Mouse (Mus musculus) WW6 (cell line): Measurements from ENCODE around the gene Parp8.
A peak's percentile ranks its signal among the peaks of the same experiment; 100 is the strongest.

Source experiments
- DNase-seq: peaks from one replicate; pipeline ENCODE4 v3.0.0-alpha.2; 2013; ENCODE audit warnings: low read depth, low spot score

Parp8 gene

DNA sequence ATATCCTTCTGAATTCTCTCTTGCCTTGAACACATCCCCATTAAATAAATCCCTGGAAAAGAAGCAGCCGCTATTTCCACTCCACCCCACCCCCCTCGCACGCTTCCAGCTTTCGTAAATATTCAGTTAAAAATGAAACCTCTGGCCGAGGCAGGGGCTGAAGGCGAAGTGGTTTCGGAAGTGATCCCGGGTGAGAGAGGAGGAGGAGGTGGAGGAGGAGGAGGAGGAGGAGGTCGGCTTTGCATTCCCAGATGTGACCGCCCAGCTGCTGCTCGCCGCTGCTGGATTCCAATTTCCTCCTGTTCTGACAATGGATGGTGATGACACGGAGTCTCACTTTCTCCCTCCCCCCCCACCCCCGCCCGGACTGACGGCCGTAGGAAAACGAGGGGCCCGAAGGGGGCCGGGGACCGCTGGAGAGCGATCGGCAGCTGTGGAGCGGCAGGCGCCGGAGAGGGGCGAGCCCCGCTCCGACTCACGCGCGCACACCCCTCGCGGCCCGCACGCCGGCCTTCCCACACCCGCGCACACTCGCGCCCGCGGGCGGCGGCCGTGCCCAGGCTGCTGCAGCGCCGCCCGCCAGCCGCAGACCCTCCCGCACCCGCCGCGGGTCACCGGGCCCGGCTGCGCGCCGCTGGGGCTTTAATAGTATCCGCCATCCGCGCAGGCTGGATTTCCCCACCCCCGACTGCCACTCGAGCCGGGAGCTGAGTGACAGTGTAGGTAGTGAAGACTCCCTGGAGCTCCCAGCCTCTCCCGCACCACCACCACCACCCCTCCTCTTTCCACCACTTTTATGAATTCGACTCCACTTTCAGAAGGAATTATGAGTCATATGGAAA lies at the start of gene Parp8:
Parp8 (minus strand) TSS at position 312 of the 842 bp plus-strand sequence.
- peak; percentile 11 for DNase-seq

DNA sequence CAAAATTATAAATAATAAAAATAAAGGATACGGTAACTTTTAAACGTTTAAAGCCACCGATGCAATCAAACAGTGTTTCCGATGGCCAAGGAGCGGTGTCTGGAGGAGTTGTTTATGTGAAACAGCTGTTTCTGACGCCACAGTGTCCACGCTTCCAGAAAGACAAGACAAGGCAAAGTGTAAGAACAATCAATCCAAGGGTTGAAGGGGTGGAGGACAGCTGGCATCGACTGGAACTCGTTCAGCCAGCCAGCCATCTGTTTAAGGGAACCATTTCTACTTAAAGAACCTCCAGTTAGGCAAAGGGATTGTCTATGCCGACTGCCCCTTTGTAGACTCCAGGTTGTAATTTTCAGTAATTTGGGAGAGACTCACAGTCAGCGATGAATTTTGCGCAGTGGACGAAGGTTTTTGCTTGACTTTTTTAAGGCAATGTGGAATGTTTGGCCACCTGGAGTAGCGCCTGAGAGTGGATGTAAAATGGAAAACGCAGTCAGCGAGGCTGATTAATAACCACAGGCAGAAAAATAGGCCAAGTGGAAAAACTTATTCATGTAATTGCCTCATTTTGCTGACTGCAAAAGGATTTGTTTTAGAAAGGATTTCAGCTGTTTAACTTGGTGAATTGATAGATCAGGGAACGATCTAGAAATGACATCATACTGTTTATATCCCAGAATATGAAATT lies 37.4 kb upstream of the Parp8 start:
- no peak for DNase-seq

DNA sequence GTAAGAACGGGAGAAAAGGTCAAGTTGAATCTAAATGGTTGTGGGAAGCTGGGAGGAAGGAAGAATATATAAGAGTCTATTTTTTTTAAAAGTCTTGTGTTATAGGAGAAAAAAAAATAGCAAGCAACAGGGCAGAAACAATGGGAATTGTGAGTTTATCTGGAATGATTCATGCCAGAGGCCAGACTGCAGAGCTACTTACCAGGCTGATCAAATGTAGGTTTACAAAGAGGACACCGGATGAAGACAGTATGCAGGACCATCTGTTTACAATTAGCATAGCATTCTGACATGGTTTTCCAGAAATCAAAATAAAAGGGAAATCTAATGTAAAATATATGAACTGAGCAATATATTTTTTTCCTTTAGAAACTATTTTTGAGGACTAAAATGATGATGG lies 31.1 kb upstream of the Parp8 start:
- DNase-seq: no peak

DNA sequence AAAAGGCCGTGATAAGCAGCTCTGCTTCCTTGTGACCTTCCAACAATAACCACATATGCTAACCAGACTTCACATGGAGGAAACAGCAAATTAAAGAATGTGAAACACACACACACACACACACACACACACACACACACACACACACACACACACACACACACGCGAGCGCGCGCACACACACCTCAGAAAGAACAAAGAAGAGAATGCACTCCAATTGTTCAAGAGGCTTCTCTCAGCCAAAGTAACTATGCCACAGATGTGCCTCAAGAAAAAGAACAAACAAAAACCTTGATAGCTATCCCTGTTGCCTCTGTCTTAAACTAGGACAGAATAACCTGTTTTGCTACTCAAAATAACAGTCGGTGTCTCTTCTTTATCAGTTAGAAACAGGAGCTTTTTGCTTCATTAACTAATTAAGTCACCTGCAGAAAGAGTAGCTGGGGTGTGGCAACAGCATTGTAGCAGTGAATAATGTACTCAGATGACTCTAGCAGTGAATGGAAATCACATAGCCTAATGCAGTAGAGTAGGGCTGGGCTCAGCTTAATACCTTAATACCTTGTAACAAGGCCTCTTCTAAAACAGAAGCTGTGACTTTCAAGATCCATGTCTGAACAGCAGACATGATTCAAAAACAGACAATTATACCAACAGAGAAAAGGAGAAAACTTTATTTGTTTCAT lies 29.6 kb upstream of the Parp8 start:
- no peak for DNase-seq

DNA sequence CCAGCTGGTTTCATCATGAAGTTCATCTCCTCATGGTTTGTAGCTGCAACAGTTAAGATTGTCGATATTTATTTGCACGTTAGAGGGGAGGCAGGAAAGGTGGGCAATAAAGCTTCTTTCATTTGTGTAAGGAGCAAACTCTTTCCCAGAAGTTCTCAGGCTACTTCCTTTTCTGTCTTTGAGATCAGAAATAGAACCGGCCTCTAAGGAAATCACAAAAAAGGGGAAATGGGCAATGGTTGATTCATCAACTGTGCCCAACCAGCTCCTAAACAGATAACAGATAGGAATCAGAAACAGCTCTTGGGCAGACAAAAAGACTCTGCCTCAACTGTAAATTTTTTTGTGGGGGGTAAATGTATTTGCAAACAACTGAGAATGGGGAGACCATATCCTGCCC lies 27.4 kb upstream of the Parp8 start:
- no peak for DNase-seq

DNA sequence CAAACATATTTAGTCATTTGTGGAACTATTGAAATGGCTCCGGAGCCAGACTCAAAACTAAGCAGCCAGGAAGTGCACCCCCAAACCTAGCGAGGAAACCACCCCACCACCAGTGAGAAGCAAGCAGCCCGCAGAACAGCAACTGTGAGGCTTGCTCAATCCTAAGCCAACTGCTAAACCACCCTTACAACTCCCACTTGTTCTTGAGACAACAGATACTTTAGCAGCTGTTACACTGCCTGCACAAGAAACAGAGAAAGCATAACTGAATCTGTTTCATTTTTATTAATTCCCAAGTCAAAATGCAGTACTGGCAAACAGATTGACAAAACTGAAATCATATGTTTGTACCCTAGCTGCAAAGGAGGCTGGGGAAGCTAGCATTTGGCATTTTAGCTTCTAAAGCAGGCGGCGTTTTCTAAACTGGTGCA lies 23.2 kb upstream of the Parp8 start:
- no peak for DNase-seq

DNA sequence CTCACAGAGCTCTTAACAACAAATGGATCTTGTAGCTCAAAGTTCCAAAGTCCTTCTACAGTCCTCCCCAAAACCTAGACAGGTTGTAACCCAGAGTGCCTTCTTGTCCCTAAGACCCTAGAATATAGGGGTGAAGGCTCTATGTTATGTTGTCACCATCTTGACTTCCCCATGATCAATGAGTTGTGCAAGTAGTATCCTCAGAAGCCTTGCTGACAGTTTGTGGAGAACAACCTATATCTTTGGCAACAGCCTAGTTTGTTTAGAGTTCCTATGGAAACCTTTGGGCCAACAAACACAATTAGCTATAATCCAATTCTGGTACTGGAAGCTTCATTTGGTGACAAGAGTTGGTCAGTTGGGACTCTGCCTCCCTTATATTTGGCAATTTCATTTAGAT lies 18.2 kb upstream of the Parp8 start:
- no peak for DNase-seq

GRCm38 (mm10) chr13:117041021-117041420 lies 15.7 kb upstream of the Parp8 start:
- no peak for DNase-seq

DNA sequence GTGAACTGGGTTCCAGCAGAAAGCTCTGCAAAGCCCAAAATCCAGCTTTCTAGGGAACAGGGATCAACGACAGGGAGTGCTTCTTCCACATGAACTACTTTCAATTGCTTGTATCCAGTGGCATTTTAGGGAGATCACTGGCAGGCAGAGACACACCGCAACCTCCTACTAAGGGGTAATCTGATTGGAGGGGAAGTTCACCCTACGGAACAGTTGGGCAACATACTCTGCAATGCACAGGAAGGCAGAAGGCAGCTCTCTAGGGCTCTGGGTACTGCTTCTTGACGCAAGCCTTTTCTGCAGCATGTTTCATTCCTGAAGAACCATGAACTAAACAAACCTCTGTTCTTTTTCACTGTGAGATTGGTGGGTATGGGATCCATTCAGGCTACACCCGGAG lies 10.9 kb upstream of the Parp8 start:
- DNase-seq: no peak

DNA sequence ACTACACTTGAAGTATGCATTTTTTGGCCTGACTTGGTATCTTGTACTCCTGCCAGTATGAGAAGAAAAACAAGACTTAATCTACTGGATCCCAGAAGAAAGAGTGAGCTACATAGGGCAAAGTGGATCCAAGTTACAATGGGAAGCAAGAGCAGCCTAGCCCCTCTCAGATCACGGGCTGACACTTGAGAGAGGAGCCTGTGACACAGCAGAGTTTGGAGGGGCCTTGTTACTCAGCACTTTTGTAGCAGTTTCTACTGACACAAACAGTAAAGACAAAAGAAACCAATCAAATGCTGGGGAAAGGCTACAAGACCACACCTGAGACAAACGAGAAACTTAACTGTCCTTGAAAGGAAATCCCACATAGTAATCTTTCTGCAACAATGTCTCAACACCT lies 9.8 kb upstream of the Parp8 start:
- DNase-seq: no peak

DNA sequence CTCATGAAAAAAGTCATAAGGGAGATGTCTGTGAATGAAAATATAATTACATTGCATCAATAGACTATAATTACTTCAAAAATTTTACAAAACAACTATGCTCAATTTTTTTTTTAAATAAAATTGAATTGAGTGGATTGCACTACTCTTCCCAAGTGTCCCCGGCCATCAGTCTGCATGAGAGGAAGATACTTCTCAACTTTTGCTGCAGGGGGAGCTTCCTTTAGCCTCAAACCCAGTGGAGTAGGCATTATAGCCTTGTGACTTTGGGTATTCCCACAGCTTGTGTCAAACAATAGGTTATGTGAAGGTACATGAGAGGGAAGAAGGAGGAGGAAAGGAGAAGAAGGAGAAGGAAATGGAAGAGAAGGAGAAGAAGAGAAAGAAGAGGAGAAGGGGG lies 9.3 kb upstream of the Parp8 start:
- no peak for DNase-seq

DNA sequence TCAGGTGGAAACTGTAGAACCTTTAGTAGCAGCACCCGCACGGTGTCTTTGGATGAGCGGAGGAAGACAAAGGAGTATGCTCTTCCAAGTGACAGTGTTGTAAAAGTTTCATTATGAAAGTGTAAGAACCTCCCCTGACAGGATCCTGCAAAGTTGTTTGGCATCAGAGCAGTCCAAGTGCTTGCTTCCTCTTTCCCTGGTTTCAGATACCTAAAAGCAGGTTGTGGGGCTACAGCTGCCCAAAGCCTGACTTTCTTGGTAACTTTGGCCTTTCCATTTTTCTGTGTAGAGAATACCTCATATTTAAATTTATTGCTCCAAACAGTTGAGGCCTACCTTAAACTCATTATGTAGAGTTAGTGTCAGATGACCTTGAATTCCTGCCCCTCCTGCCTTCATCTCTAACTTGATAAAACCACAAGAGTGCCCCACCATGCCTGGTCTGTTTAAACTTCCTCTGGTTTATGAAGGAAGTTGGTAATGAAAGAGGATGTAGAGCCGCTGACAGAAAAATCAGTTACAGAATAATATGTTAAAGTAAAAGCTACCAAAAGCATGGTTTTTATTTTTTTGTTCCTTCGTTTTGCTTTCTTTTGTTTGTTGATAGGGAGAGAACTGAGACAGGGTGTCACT lies 8.5 kb upstream of the Parp8 start:
- no peak for DNase-seq

DNA sequence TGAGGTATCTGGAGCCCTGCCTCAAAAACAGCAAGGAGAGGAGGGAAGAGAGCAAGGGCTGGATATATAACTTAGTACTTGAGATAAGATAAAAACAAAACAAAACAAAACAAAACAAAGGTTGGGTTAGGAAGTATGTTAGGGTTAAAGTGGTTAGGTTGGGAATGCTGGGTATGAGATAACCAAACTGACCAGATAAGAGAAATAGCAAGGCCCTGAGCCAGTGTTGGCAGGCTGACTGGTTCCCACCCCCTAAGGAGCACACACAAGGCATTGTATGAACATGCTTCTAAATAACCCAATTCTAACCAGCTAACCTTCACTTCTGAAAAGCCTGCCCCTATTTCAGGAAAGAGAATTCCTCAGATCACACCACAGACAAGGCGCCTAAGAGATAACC lies 7.1 kb upstream of the Parp8 start:
- no peak for DNase-seq

GRCm38 (mm10) chr13:117031546-117031945 lies 6.2 kb upstream of the Parp8 start:
- no peak for DNase-seq

DNA sequence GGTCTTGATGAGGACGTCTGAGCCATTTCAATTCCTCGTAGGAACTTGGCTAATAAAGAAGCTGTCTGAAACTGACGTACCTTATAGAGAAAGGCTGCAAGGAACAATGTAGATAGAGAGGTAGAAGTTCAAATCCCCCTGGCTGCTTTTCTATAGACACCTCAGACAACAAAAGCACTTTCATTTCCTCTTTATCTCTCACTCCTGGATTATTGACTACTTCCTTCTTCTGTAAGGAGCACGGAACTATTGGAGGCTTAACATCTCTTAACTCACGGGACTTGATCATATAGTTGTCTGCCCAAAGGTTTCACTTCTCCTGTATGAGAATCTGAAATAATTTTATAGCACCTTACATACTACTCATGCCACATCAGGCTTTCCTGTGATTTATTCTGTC lies 2.9 kb upstream of the Parp8 start:
- DNase-seq: no peak

DNA sequence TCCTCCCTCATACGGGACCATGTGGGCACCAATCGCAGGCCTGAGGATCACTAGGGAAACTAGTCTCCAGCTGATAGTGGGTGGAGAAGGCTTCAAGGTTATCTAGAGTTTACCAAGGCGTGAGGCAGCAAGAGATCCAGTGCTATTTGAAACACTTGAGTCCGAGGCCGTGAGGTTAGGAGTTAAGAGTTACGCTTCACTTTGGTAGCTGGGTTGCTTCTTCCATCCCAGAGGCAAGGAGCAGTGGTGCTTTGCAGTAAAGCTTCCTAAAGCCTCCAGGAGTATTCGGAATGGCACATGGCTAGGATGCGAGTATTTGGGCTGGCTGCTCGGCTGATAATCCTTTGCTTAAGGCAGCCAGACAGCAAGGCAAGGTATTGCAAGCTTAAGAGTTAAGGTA lies 2.0 kb upstream of the Parp8 start:
- no peak for DNase-seq

DNA sequence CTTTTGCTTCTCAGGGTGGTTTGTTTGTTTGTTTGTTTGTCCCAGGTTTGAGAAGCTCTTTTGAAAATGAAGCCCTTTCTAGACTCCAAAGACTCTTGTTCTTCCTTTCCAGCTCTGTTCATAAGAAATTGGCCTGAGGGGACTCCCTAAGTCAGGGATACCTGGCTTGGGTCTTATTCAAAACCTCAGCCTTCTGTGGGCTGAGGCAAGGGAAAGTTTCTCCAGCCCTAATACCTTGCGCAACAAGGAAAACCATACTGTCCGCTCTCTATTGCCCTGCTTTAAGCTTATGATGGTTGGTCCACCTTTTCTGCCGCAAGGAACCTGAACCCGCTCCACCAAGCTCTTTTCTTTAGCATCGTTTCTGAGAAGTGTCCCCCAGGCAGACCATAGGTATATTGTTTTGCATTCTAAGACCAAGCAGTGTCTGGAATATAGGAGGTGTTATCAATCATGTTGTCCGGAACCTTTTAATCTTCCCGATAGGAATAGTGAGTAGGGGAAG lies 991 bp upstream of the Parp8 start:
- no peak for DNase-seq

DNA sequence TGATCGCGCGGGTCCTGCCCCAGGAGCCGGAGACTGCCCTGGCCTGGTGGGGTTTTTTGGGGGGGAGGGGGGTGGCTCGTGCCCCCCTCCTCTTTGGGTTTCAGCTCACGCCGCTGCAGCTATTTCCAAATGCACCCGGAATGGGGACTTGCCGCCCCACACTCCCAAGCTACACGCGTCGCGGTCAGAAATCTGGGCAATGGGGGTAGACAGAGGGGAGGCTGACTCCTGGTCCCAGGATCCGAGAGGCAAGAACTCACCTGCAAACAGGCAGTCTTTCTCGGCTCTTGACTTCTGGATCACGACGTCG lies 466 bp downstream of the Parp8 start:
- DNase-seq: peak; percentile 18

DNA sequence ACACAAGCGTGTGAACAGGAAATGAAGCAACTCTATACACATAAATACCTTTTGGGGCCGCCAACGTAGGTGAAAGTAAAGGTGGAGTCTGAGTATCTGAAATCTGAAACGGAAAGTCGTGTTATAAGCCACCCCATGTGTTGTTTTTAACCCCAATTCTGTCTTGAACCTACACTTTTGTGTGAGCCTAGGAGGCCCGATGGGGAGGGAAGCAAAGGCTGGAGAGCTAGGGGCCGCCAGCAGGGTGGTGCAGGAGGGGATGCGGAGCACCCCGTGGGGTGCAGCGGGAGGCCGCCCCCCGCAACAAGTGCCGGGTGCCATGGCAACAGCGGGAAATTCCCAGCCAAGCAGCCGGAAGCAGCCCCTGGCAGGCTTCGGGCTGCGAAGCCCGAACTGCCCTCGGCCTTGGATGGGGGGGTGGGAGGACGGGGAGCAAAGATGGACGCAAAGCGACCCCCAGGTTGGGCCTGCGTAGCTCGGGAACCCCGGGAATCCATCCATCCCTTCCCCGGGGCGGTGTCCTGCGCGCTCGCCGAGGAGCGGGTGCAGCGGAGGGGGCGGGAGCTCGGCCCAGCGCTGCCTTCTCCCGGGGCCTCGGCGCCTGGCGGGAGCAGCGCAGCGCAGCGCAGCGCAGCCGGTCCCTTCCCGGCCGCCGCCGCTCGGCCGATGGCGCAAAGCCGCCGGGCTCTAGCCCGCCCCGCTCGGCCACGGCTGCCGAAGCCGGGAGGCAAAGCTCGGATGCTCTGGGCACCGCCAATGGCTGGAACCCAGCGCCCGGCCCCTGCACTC lies 1.0 kb downstream of the Parp8 start:
- DNase-seq: peak; percentile 34

GRCm38 (mm10) chr13:117023346-117024050 lies 1.8 kb downstream of the Parp8 start:
- DNase-seq: no peak

GRCm38 (mm10) chr13:117020631-117021030 lies 4.7 kb downstream of the Parp8 start:
- no peak for DNase-seq
